Mouse (Mus musculus) liver, embryonic 14.5 days (tissue): ENCODE measurements around the gene Cdh11.

Source experiments
- CTCF ChIP-seq: IDR thresholded peaks from 2 replicates; pipeline ENCODE4 v1.5.1; 2016; ENCODE audit warnings: antibody characterized with exemption, low read depth, control low read depth
- EP300 ChIP-seq: IDR thresholded peaks from 2 replicates; pipeline ENCODE4 v1.6.1; 2016; ENCODE audit warnings: antibody characterized with exemption, low read depth

DNA sequence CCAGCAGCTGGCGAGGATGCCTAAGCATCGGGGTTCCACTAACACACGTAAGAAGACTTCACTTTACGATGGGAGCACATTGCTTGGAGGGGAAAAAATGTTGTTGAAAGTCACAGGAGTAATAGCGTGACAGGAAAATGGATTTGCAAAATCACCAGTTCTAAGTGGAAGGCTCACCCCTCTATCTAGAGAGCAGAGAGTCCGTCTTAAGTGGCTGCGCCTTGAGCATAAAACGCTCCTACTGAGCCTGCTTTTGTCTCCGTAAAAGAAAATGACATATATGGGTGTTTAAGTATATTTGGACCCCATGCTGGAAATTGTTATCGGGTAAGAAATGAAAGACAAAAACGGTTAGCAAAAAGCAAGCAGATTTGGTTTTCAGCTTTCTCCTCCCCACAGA, 100.4 kb downstream of the Cdh11 start:
- TF ChIP-seq CTCF = no peak
- TF ChIP-seq EP300 = no peak
